Mouse (Mus musculus) limb, embryonic 15.5 days (tissue): ENCODE results near the gene Plg. TPM values are rescaled to one million over a fixed set of nuclear protein-coding genes. Genes with fewer than 3 reads are reported as not detected.

ENCODE experiments used
- ATAC-seq: fragments of 200-750 bp; cut with Nextera tagmentation; 2 replicates; pipeline ENCODE4 v1.8.0; 2017; ENCODE audit warnings: low read depth, moderate TSS enrichment; ENCODE audit not compliant: insufficient number of reproducible peaks, low FRiP score, low TSS enrichment
- H3K27ac ChIP-seq: fragments of 300-500 bp; sonication (generic); 2 replicates; pipeline ENCODE4 v1.5.1; 2015; ENCODE audit warnings: moderate library complexity, mild to moderate bottlenecking, inconsistent platforms
- H3K27me3 ChIP-seq: fragments of 300-500 bp; sonication (generic); 2 replicates; pipeline ENCODE4 v1.6.1; 2015; ENCODE audit warnings: inconsistent platforms
- H3K36me3 ChIP-seq: fragments of 300-500 bp; sonication (generic); 2 replicates; pipeline ENCODE4 v1.6.1; 2015; ENCODE audit warnings: inconsistent platforms
- H3K4me1 ChIP-seq: fragments of 300-500 bp; sonication (generic); 2 replicates; pipeline ENCODE4 v1.6.1; 2015; ENCODE audit warnings: inconsistent platforms
- H3K4me2 ChIP-seq: fragments of 300-500 bp; sonication (generic); 2 replicates; pipeline ENCODE4 v1.6.1; 2015; ENCODE audit warnings: mild to moderate bottlenecking, inconsistent platforms
- H3K4me3 ChIP-seq: fragments of 300-500 bp; sonication (generic); 2 replicates; pipeline ENCODE4 v1.5.1; 2015; ENCODE audit warnings: mild to moderate bottlenecking, inconsistent platforms
- H3K9ac ChIP-seq: fragments of 300-500 bp; sonication (generic); 2 replicates; pipeline ENCODE4 v1.6.1; 2015; ENCODE audit warnings: inconsistent platforms
- H3K9me3 ChIP-seq: fragments of 300-500 bp; sonication (generic); 2 replicates; pipeline ENCODE4 v1.6.1; 2016; ENCODE audit warnings: inconsistent platforms
- WGBS: fragments of 180-500 bp; shearing (Covaris S2); methylation state at CpG from one replicate; pipeline ENCODE4 v1.1.7; 2015; 5-methylcytosine and 5-hydroxymethylcytosine counted together
- polyA plus RNA-seq: library from polyadenylated mRNA; unstranded; fragments of >200 nt; fragmentation: Nextera tagmentation; extraction: Ambion mirVana; gene quantifications from 2 replicates; pipeline ENCODE4 v1.2.1, GENCODE M21; 2015

Gene Plg
- polyA plus RNA-seq, 1 experiment from 2014 or later = 0.70 TPM

GRCm38 (mm10) chr17:12367373-12367930, 11.0 kb upstream of the Plg start:
- H3K27me3 ChIP-seq = no peaks in the 10 kb centered on the region
- no peak overlapping the region for H3K4me3 ChIP-seq
- H3K27ac ChIP-seq = no peak overlapping the region
- H3K4me2 ChIP-seq = no peak overlapping the region
- no peaks in the 10 kb centered on the region for H3K36me3 ChIP-seq
- WGBS = 39% methylated on average over 5 of the region's 5 CpGs
- no peak overlapping the region for H3K9ac ChIP-seq
- H3K9me3 ChIP-seq = no peaks in the 10 kb centered on the region
- H3K4me1 ChIP-seq = no peaks in the 10 kb centered on the region
- ATAC-seq = no peak

- WGBS = 49% methylated on average over 5 of the region's 5 CpGs
- ATAC-seq = no peak
- Histone ChIP-seq H3K9me3 (no peaks in the 10 kb centered on the region), H3K4me3 (no peak overlapping the region), H3K9ac (no peak overlapping the region), H3K27ac (no peak overlapping the region), H3K36me3 (no peaks in the 10 kb centered on the region), H3K27me3 (no peaks in the 10 kb centered on the region), H3K4me1 (no peaks in the 10 kb centered on the region), H3K4me2 (no peak overlapping the region)
Observed at GRCm38 (mm10) chr17:12369393-12369792, 9.0 kb upstream of the Plg start.

GRCm38 (mm10) chr17:12370289-12370688, 8.1 kb upstream of the Plg start:
- Histone ChIP-seq H3K4me1 (no peaks in the 10 kb centered on the region), H3K4me3 (no peak overlapping the region), H3K9ac (no peak overlapping the region), H3K36me3 (no peaks in the 10 kb centered on the region), H3K27ac (no peak overlapping the region), H3K4me2 (no peak overlapping the region), H3K27me3 (no peaks in the 10 kb centered on the region), H3K9me3 (no peaks in the 10 kb centered on the region)
- ATAC-seq = no peak
- WGBS = 75% methylated on average over 4 of the region's 4 CpGs

GRCm38 (mm10) chr17:12371310-12371925, 7.0 kb upstream of the Plg start:
- Histone ChIP-seq H3K4me1 (no peaks in the 10 kb centered on the region), H3K4me2 (peak overlapping the region; percentile 19; the same call in 1 of the 2 replicates), H3K9me3 (no peaks in the 10 kb centered on the region), H3K9ac (no peak overlapping the region), H3K36me3 (no peaks in the 10 kb centered on the region), H3K4me3 (no peak overlapping the region), H3K27ac (no peak overlapping the region), H3K27me3 (no peaks in the 10 kb centered on the region)
- 34% methylated on average over 10 of the region's 10 CpGs for WGBS
- no peak for ATAC-seq

GRCm38 (mm10) chr17:12372021-12372420, 6.4 kb upstream of the Plg start:
- no peak overlapping the region for H3K4me3 ChIP-seq
- no peaks in the 10 kb centered on the region for H3K9me3 ChIP-seq
- H3K36me3 ChIP-seq = no peaks in the 10 kb centered on the region
- no peaks in the 10 kb centered on the region for H3K4me1 ChIP-seq
- no peak overlapping the region for H3K27ac ChIP-seq
- no peak overlapping the region for H3K9ac ChIP-seq
- peak overlapping the region; percentile 19; the same call in 1 of the 2 replicates for H3K4me2 ChIP-seq
- H3K27me3 ChIP-seq = no peaks in the 10 kb centered on the region
- 26% methylated on average over 4 of the region's 4 CpGs for WGBS
- no peak for ATAC-seq

- no peak overlapping the region for H3K9ac ChIP-seq
- no peaks in the 10 kb centered on the region for H3K36me3 ChIP-seq
- ATAC-seq = no peak
- H3K4me1 ChIP-seq = no peaks in the 10 kb centered on the region
- H3K9me3 ChIP-seq = no peaks in the 10 kb centered on the region
- no peak overlapping the region for H3K27ac ChIP-seq
- WGBS = 63% methylated on average over 3 of the region's 3 CpGs
- H3K4me2 ChIP-seq = no peak overlapping the region
- no peaks in the 10 kb centered on the region for H3K27me3 ChIP-seq
- H3K4me3 ChIP-seq = no peak overlapping the region
Observed at GRCm38 (mm10) chr17:12373601-12374144, 4.7 kb upstream of the Plg start.

- H3K36me3 ChIP-seq = no peaks in the 10 kb centered on the region
- no peaks in the 10 kb centered on the region for H3K27me3 ChIP-seq
- H3K4me2 ChIP-seq = no peak overlapping the region
- no peak overlapping the region for H3K4me3 ChIP-seq
- no peak overlapping the region for H3K9ac ChIP-seq
- no peak for ATAC-seq
- H3K9me3 ChIP-seq = no peaks in the 10 kb centered on the region
- WGBS = 88% methylated on average over 4 of the region's 4 CpGs
- no peak overlapping the region for H3K27ac ChIP-seq
- no peaks in the 10 kb centered on the region for H3K4me1 ChIP-seq
Observed at GRCm38 (mm10) chr17:12380287-12380686, 1.9 kb downstream of the Plg start.

- 82% methylated on average over 2 of the region's 2 CpGs for WGBS
- Histone ChIP-seq H3K9me3 (no peaks in the 10 kb centered on the region), H3K27ac (no peak overlapping the region), H3K4me2 (no peak overlapping the region), H3K4me1 (no peaks in the 10 kb centered on the region), H3K4me3 (no peak overlapping the region), H3K9ac (no peak overlapping the region), H3K36me3 (no peaks in the 10 kb centered on the region), H3K27me3 (no peaks in the 10 kb centered on the region)
- ATAC-seq = no peak
Observed at GRCm38 (mm10) chr17:12381579-12381978, 3.2 kb downstream of the Plg start.

- no peak for ATAC-seq
- no peak overlapping the region for H3K9ac ChIP-seq
Observed at GRCm38 (mm10) chr17:12382531-12382930, 4.1 kb downstream of the Plg start.

GRCm38 (mm10) chr17:12385049-12385794, 6.8 kb downstream of the Plg start:
- no peak overlapping the region for H3K27ac ChIP-seq
- H3K4me3 ChIP-seq = no peak overlapping the region
- H3K36me3 ChIP-seq = no peaks in the 10 kb centered on the region
- no peak overlapping the region for H3K9ac ChIP-seq
- no peaks in the 10 kb centered on the region for H3K4me1 ChIP-seq
- H3K4me2 ChIP-seq = no peak overlapping the region
- WGBS = 53% methylated on average over 8 of the region's 8 CpGs
- no peaks in the 10 kb centered on the region for H3K27me3 ChIP-seq
- no peaks in the 10 kb centered on the region for H3K9me3 ChIP-seq
- no peak for ATAC-seq

More at GRCm38 (mm10) chr17:12382531-12382930, 4.1 kb downstream of the Plg start:
- Histone ChIP-seq H3K27ac (no peak overlapping the region), H3K36me3 (no peaks in the 10 kb centered on the region), H3K27me3 (no peaks in the 10 kb centered on the region), H3K4me2 (no peak overlapping the region), H3K4me3 (no peak overlapping the region), H3K4me1 (no peaks in the 10 kb centered on the region), H3K9me3 (no peaks in the 10 kb centered on the region)
- WGBS = 49% methylated on average over 2 of the region's 2 CpGs

- Histone ChIP-seq H3K4me3 (no peak overlapping the region), H3K4me2 (no peak overlapping the region), H3K4me1 (no peaks in the 10 kb centered on the region), H3K27me3 (no peaks in the 10 kb centered on the region), H3K9me3 (no peaks in the 10 kb centered on the region), H3K9ac (no peak overlapping the region), H3K27ac (no peak overlapping the region), H3K36me3 (no peaks in the 10 kb centered on the region)
- ATAC-seq = no peak
- WGBS = 68% methylated on average over 2 of the region's 2 CpGs
Observed at GRCm38 (mm10) chr17:12387781-12388180, 9.4 kb downstream of the Plg start.

- Histone ChIP-seq H3K4me3 (no peak overlapping the region), H3K9me3 (no peaks in the 10 kb centered on the region), H3K27ac (no peak overlapping the region), H3K4me2 (no peak overlapping the region), H3K4me1 (no peaks in the 10 kb centered on the region), H3K27me3 (no peaks in the 10 kb centered on the region), H3K36me3 (no peaks in the 10 kb centered on the region), H3K9ac (no peak overlapping the region)
- WGBS = 90% methylated on average over 7 of the region's 7 CpGs
- ATAC-seq = no peak
Observed at GRCm38 (mm10) chr17:12388239-12388638, 9.8 kb downstream of the Plg start.
